Mouse (Mus musculus) right cerebral cortex, adult 2 months (tissue): ENCODE data around the gene Dtd1.
A peak's percentile ranks its signal among the peaks of the same experiment; 100 is the strongest.
"Not testable (repeated sequence)": the region's sequence is repeated elsewhere in the genome, so short reads cannot be mapped to it uniquely, and the experiment has no call there.

Experiments
- DNase-seq, 2 experiments: peaks; one replicate each; pipeline ENCODE4 v3.0.0; 2021 to 2022; ENCODE audit warnings: low spot score in 2 of 2

Gene Dtd1

GRCm38 (mm10) chr2:144599831-144600687 is at the start of gene Dtd1:
Gene Dtd1, plus strand, starts transcription at chr2:144599897.
- DNase-seq = peak; percentile 88 to 90

GRCm38 (mm10) chr2:144550529-144550928 is 49.2 kb upstream of the Dtd1 start, which contains the start of gene Rbbp9:
Gene Rbbp9, minus strand, starts transcription at chr2:144550869.
- DNase-seq = peak; percentile 72 to 74

- DNase-seq = no peak
Measured at GRCm38 (mm10) chr2:144553905-144554304, 45.8 kb upstream of the Dtd1 start.

GRCm38 (mm10) chr2:144555286-144555819 is 44.3 kb upstream of the Dtd1 start:
- no peak for DNase-seq

- DNase-seq = peak; percentile 99
Measured at GRCm38 (mm10) chr2:144555820-144556552, 43.7 kb upstream of the Dtd1 start, which contains the start of gene Sec23b. Gene Sec23b, plus strand, starts transcription at chr2:144556229.

GRCm38 (mm10) chr2:144588723-144589122 is 11.0 kb upstream of the Dtd1 start:
- no peak for DNase-seq

- DNase-seq = not testable (repeated sequence)
Measured at GRCm38 (mm10) chr2:144593036-144593435, 6.7 kb upstream of the Dtd1 start.

- DNase-seq = peak; percentile 88 to 89
Measured at GRCm38 (mm10) chr2:144593951-144594651, 5.6 kb upstream of the Dtd1 start, which contains the start of gene Smim26. Gene Smim26, plus strand, starts transcription at chr2:144594054.

- no peak for DNase-seq
Measured at GRCm38 (mm10) chr2:144598006-144598405, 1.7 kb upstream of the Dtd1 start.

GRCm38 (mm10) chr2:144601576-144601975 is 1.9 kb downstream of the Dtd1 start:
- no peak for DNase-seq

- no peak for DNase-seq
Measured at GRCm38 (mm10) chr2:144613956-144614355, 14.3 kb downstream of the Dtd1 start.

GRCm38 (mm10) chr2:144617074-144617874 is 17.6 kb downstream of the Dtd1 start:
- DNase-seq = no peak

GRCm38 (mm10) chr2:144621491-144621890 is 21.8 kb downstream of the Dtd1 start:
- DNase-seq = peak in 1 of 2 experiments; percentile 0

GRCm38 (mm10) chr2:144633551-144633950 is 33.9 kb downstream of the Dtd1 start:
- no peak for DNase-seq

GRCm38 (mm10) chr2:144634231-144634630 is 34.5 kb downstream of the Dtd1 start:
- no peak for DNase-seq

GRCm38 (mm10) chr2:144634729-144635128 is 35.0 kb downstream of the Dtd1 start:
- no peak for DNase-seq

GRCm38 (mm10) chr2:144635644-144636320 is 36.1 kb downstream of the Dtd1 start:
- peak; percentile 77 to 83 for DNase-seq

GRCm38 (mm10) chr2:144637204-144637603 is 37.5 kb downstream of the Dtd1 start:
- no peak for DNase-seq

GRCm38 (mm10) chr2:144637671-144638395 is 38.1 kb downstream of the Dtd1 start:
- DNase-seq = no peak
